Mouse (Mus musculus) lung, postnatal 0 days (tissue): ENCODE measurements at regions not wholly inside any gene's neighbourhood (a gene's known extent, or its start where the extent isn't known, plus 50 kb on each side); places are given as distances from the start of the nearest gene placed in this dataset.

Experiments
- CTCF ChIP-seq: IDR thresholded peaks from 2 replicates; pipeline ENCODE4 v1.5.1; 2016; ENCODE audit warnings: antibody characterized with exemption, mild to moderate bottlenecking
- EP300 ChIP-seq: IDR thresholded peaks from 2 replicates; pipeline ENCODE4 v1.6.1; 2016; ENCODE audit warnings: antibody characterized with exemption, mild to moderate bottlenecking, control low read depth

DNA sequence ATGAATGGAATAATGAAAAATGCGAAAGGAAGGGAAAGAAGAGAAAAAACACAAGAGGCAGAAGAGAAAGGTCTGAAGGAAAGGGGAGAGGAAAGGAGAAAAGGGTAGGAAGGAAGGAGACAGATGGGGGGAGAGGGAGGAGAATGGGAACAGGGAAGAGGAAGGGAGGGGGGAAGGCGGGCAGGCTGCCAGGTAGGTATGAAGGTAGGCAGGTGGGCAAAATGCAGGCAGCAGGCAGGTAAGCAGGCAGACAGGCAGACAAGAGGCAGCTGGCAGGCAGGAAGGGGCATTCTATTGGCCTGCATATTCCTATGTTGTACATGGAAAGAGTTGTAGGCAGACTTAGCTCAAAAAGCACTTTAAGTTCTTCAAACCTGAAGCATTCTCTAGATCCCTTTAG, 72.8 kb downstream of the E030025P04Rik start:
- no peak for TF ChIP-seq CTCF
- TF ChIP-seq EP300: no peak
